Comparison of ENCODE assay signal across 9 mouse cellular contexts in the genomic region with DNA sequence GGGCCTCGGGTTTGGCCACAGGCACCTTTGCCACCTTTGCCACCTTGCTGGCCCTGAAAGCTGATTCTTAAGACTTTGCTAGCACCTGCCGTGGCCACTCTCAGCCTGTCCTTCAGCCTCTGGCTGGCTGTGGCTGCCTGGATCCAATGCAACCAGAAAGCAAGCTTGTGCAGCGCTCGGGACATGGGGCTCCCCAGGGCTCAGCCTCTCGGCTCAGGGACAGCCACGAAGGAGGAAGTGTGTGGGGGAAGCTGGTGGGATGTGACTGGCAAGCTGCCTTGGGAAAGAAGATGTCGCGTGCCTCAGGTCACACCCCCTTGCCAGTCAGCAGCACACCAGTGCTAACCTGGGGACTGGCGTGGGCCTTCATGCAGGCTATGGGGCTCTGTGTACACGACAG. TPM values are rescaled to one million over a fixed set of nuclear protein-coding genes. Genes with fewer than 3 reads are reported as not detected.
DNase-seq lines count a peak whose midpoint lies in the region; ATAC-seq and TF ChIP-seq lines count a peak whose summit lies in the region.
"Had no signal": no experiment of that assay in that cellular context is flagged by ENCODE, and none has a peak within 500 bp of the region (broad histone marks: within the 10 kb centered on the region; RNA-seq: fewer than 3 reads in every experiment).

No protein-coding gene starts in this region.

- no peak for TF ChIP-seq POLR2A in small intestine, adult 2 months (IDR thresholded peaks at IDR 0.05; ENCODE audit: low read depth, low read length)

- H3K27ac ChIP-seq in limb, embryonic 10.5 days, result peak overlapping the region; percentile 26; the same call in 1 of the 2 replicates
- H3K27ac ChIP-seq in small intestine, adult 2 months (ENCODE audit: insufficient read depth, low read depth, low read length), result peak overlapping the region; percentile 92
- H3K27ac ChIP-seq: forebrain, embryonic 15.5 days had no signal

- DNase-seq in CD4-positive, CD25-positive, alpha-beta regulatory T cell, adult 2 months (ENCODE audit: low read depth, low spot score), result peak; percentile 60
- peak; percentile 66 for DNase-seq in layer of hippocampus, adult 9-11 months
- no peak for DNase-seq in layer of hippocampus, adult 9-10 months (ENCODE audit: low spot score)
- no peak for DNase-seq in limb, embryonic 10.5 days (ENCODE audit: low spot score)
- no peak for DNase-seq in urinary bladder, adult 2 months (ENCODE audit: low spot score)

- no peak overlapping the region for H3K4me3 ChIP-seq in limb, embryonic 10.5 days
- 0 out of 2 replicates have a peak overlapping the region, but pooled peaks have one; percentile 5 for H3K4me3 ChIP-seq in small intestine, adult 2 months (ENCODE audit: low read depth, low read length)
- H3K4me3 ChIP-seq: forebrain, embryonic 15.5 days had no signal

- H3K36me3 ChIP-seq in limb, embryonic 10.5 days, result no peaks in the 10 kb centered on the region
- no peaks in the 10 kb centered on the region for H3K36me3 ChIP-seq in small intestine, adult 2 months (ENCODE audit: control insufficient read depth, insufficient read depth, low read length)
- H3K36me3 ChIP-seq: forebrain, embryonic 15.5 days had no signal

- no peak for ATAC-seq in CD4-positive, CD25-positive, alpha-beta regulatory T cell, adult 4 months
- no peak for ATAC-seq in cerebellum, adult (ENCODE audit: insufficient number of reproducible peaks, low FRiP score, low TSS enrichment)
- ATAC-seq: forebrain, embryonic 15.5 days had no signal

- no peak for TF ChIP-seq CTCF in small intestine, adult 2 months (IDR thresholded peaks at IDR 0.05; ENCODE audit: extremely low read depth, insufficient read length, insufficient replicate concordance, low read depth, low read length)

- H3K27me3 ChIP-seq in limb, embryonic 10.5 days (ENCODE audit: low read depth, poor library complexity, severe bottlenecking), result no peaks in the 10 kb centered on the region
- H3K27me3 ChIP-seq in small intestine, adult 2 months (ENCODE audit: control insufficient read depth, insufficient read depth, low read length), result no peaks in the 10 kb centered on the region
- H3K27me3 ChIP-seq: forebrain, embryonic 15.5 days had no signal

- 81% methylated on average over 10 of the region's 10 CpGs for WGBS in limb, embryonic 10.5 days
- WGBS in small intestine, adult 2 months, result 72% methylated on average over 10 of the region's 10 CpGs

- H3K9me3 ChIP-seq in limb, embryonic 10.5 days (replicated peaks), result no peaks in the 10 kb centered on the region
- H3K9me3 ChIP-seq: forebrain, embryonic 15.5 days had no signal

- peaks cover 37% of the 10 kb centered on the region for H3K4me1 ChIP-seq in limb, embryonic 10.5 days
- peaks cover 49% of the 10 kb centered on the region for H3K4me1 ChIP-seq in small intestine, adult 2 months (ENCODE audit: control insufficient read depth, insufficient read depth, insufficient read length, low read length)

RNA-seq across cellular contexts. Expression of gene Osgin1, which starts 9.2 kb away (rescaled TPM):
- 10 to 100 TPM; 16.7 to 26.0 TPM for polyA plus RNA-seq in CD4-positive, CD25-positive, alpha-beta regulatory T cell, adult 4 months (2017; shearing (Covaris generic))
- polyA plus RNA-seq in limb, embryonic 10.5 days (2016; fragmentation: Nextera tagmentation; extraction: Ambion mirVana), result 0.26 and 0.34 TPM in 2 replicates
- polyA plus RNA-seq in small intestine, adult 2 months (2012; rRNA removed), result 78.7 and 306 TPM in 2 replicates
- 69.4 and 84.6 TPM in 2 replicates for polyA plus RNA-seq in urinary bladder, adult 2 months (2012; rRNA removed)

RNA-seq across cellular contexts. Expression of gene Necab2, which starts 21.8 kb away (rescaled TPM):
- polyA plus RNA-seq in CD4-positive, CD25-positive, alpha-beta regulatory T cell, adult 4 months (2017; shearing (Covaris generic)), result not detected
- 4.2 and 5.6 TPM in 2 replicates for polyA plus RNA-seq in limb, embryonic 10.5 days (2016; fragmentation: Nextera tagmentation; extraction: Ambion mirVana)
- 0.44 and 0.72 TPM in 2 replicates for polyA plus RNA-seq in small intestine, adult 2 months (2012; rRNA removed)
- polyA plus RNA-seq in urinary bladder, adult 2 months (2012; rRNA removed), result 0.08 and 0.12 TPM in 2 replicates

RNA-seq across cellular contexts. Expression of gene Mlycd, which starts 30.1 kb away (rescaled TPM):
- polyA plus RNA-seq in CD4-positive, CD25-positive, alpha-beta regulatory T cell, adult 4 months (2017; shearing (Covaris generic)), result 1 to 10 TPM; 4.5 to 5.6 TPM
- 6.3 and 6.7 TPM in 2 replicates for polyA plus RNA-seq in limb, embryonic 10.5 days (2016; fragmentation: Nextera tagmentation; extraction: Ambion mirVana)
- 29.0 and 49.6 TPM in 2 replicates for polyA plus RNA-seq in small intestine, adult 2 months (2012; rRNA removed)
- polyA plus RNA-seq in urinary bladder, adult 2 months (2012; rRNA removed), result 21.6 and 23.2 TPM in 2 replicates

Comparison
In these comparisons a context has a peak if more than half of its experiments do, and no peak if none do; other contexts are left out.
1. DNase-seq: peak in CD4-positive, CD25-positive, alpha-beta regulatory T cell, adult 2 months (single experiment) and layer of hippocampus, adult 9-11 months (single experiment); none in layer of hippocampus, adult 9-10 months (single experiment), limb, embryonic 10.5 days (single experiment) and urinary bladder, adult 2 months (single experiment).
2. RNA of gene Osgin1, which starts 9.2 kb away (polyA plus RNA-seq): 78.7 to 306 TPM in small intestine, adult 2 months, 69.4 to 84.6 TPM in urinary bladder, adult 2 months and 16.7 to 26.0 TPM in CD4-positive, CD25-positive, alpha-beta regulatory T cell, adult 4 months; 0.26 to 0.34 TPM in limb, embryonic 10.5 days; every median in the first group is over 10 times any median in the second.